Mouse (Mus musculus): ENCODE results near the gene Mcf2l. TPM values are rescaled to one million over a fixed set of nuclear protein-coding genes. Genes with fewer than 3 reads are reported as not detected.

Gene Mcf2l
- polyA plus RNA-seq, 1 experiment: 144 TPM

DNA sequence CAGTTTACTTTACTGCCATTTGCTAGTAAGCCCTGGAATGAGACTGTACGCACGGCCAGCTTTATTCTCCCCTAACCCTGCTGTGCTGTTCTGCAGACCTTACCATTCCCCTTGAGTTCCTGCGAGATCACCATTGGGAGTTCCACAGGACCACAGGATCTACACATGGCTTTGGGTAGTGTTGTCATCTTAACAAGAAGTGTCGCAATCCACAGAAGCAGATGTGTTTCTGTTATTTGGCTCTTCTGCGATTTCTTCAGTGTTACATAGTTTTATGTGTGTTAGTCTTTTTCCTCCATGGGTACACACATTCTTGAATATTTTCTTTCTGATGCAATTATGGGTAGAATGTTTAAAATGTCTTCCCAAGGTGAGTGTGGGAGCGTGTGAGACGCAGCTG is 32.8 kb upstream of the Mcf2l start:
- H3K4me3 ChIP-seq (ENCODE audit: insufficient read depth, low read length): no peak overlapping the region
- no peak for TF ChIP-seq POLR2A (IDR thresholded peaks at IDR 0.05; ENCODE audit: extremely low read depth, insufficient read depth, low read length)
- TF ChIP-seq CTCF (IDR thresholded peaks at IDR 0.05; ENCODE audit: extremely low read depth, insufficient read depth, low read length): no peak
- H3K27ac ChIP-seq (ENCODE audit: insufficient read depth, low read length): no peak overlapping the region
- no peaks in the 10 kb centered on the region for H3K4me1 ChIP-seq (ENCODE audit: control insufficient read depth, insufficient read depth, low read length)

- no peak overlapping the region for H3K27ac ChIP-seq (ENCODE audit: insufficient read depth, low read length)
- no peaks in the 10 kb centered on the region for H3K4me1 ChIP-seq (ENCODE audit: control insufficient read depth, insufficient read depth, low read length)
- no peak overlapping the region for H3K4me3 ChIP-seq (ENCODE audit: insufficient read depth, low read length)
- TF ChIP-seq POLR2A (IDR thresholded peaks at IDR 0.05; ENCODE audit: extremely low read depth, insufficient read depth, low read length): no peak
Observed at GRCm38 (mm10) chr8:12842342-12842995, 31.1 kb upstream of the Mcf2l start.

- no peak for TF ChIP-seq CTCF (IDR thresholded peaks at IDR 0.05; ENCODE audit: extremely low read depth, insufficient read depth, low read length)
- no peak for TF ChIP-seq POLR2A (IDR thresholded peaks at IDR 0.05; ENCODE audit: extremely low read depth, insufficient read depth, low read length)
- Histone ChIP-seq H3K4me3 (ENCODE audit: insufficient read depth, low read length) (no peak overlapping the region), H3K27ac (ENCODE audit: insufficient read depth, low read length) (no peak overlapping the region), H3K4me1 (ENCODE audit: control insufficient read depth, insufficient read depth, low read length) (no peaks in the 10 kb centered on the region)
Observed at GRCm38 (mm10) chr8:12844347-12844950, 29.2 kb upstream of the Mcf2l start.

DNA sequence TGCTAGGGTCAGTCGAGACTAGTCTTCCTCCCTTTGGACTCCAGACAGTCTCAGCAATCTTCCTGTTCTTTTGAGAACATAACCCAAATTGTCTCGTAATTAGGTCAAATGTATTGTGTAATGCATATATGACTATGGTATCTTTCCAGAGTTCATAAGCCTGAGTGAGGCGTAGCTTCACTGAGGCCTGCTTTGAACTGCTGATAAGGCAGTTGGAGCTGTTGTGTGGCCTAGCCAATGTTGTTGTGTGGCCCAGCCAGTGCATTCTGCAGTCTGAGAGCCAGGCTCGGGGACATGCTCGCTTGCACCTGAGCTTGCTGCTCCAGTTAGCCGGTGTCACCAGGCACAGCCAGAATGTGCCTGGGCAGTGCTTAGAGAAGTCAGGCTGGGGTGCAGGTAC is 27.2 kb upstream of the Mcf2l start:
- no peaks in the 10 kb centered on the region for H3K4me1 ChIP-seq (ENCODE audit: control insufficient read depth, insufficient read depth, low read length)
- H3K27ac ChIP-seq (ENCODE audit: insufficient read depth, low read length): no peak overlapping the region
- TF ChIP-seq POLR2A (IDR thresholded peaks at IDR 0.05; ENCODE audit: extremely low read depth, insufficient read depth, low read length) (no peak), CTCF (IDR thresholded peaks at IDR 0.05; ENCODE audit: extremely low read depth, insufficient read depth, low read length) (no peak)
- H3K4me3 ChIP-seq (ENCODE audit: insufficient read depth, low read length): no peak overlapping the region

- no peak for TF ChIP-seq CTCF (IDR thresholded peaks at IDR 0.05; ENCODE audit: extremely low read depth, insufficient read depth, low read length)
- no peak for TF ChIP-seq POLR2A (IDR thresholded peaks at IDR 0.05; ENCODE audit: extremely low read depth, insufficient read depth, low read length)
- no peak overlapping the region for H3K27ac ChIP-seq (ENCODE audit: insufficient read depth, low read length)
- no peaks in the 10 kb centered on the region for H3K4me1 ChIP-seq (ENCODE audit: control insufficient read depth, insufficient read depth, low read length)
- H3K4me3 ChIP-seq (ENCODE audit: insufficient read depth, low read length): no peak overlapping the region
Observed at GRCm38 (mm10) chr8:12851241-12851640, 22.4 kb upstream of the Mcf2l start.

DNA sequence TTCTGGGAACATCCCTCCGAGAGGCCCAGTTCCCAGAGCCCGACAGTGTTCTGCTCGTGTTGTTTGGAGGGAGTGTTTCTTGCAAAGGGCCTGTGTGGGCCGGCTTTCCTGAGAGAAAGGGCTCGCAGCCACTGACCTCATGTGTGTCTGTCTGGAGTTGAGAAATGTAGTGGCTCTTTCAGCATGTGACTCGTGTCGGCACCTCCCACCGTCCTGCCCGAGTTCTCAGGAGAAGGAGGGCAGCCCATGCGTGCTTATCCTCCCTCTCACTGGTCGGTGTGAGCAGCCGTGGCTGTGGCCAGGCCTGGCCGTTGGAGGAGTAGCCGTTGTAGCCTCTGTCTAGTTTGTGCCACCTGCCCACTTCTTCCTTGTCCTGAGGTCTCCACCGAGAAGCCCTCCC is 17.6 kb upstream of the Mcf2l start:
- Histone ChIP-seq H3K27ac (ENCODE audit: insufficient read depth, low read length) (no peak overlapping the region), H3K4me1 (ENCODE audit: control insufficient read depth, insufficient read depth, low read length) (no peaks in the 10 kb centered on the region), H3K4me3 (ENCODE audit: insufficient read depth, low read length) (no peak overlapping the region)
- no peak for TF ChIP-seq CTCF (IDR thresholded peaks at IDR 0.05; ENCODE audit: extremely low read depth, insufficient read depth, low read length)
- no peak for TF ChIP-seq POLR2A (IDR thresholded peaks at IDR 0.05; ENCODE audit: extremely low read depth, insufficient read depth, low read length)

GRCm38 (mm10) chr8:12863061-12863460 is 10.5 kb upstream of the Mcf2l start:
- TF ChIP-seq CTCF (IDR thresholded peaks at IDR 0.05; ENCODE audit: extremely low read depth, insufficient read depth, low read length) (no peak), POLR2A (IDR thresholded peaks at IDR 0.05; ENCODE audit: extremely low read depth, insufficient read depth, low read length) (no peak)
- no peak overlapping the region for H3K27ac ChIP-seq (ENCODE audit: insufficient read depth, low read length)
- H3K4me1 ChIP-seq (ENCODE audit: control insufficient read depth, insufficient read depth, low read length): peaks cover 2% of the 10 kb centered on the region; the same call in 1 of the 2 replicates
- H3K4me3 ChIP-seq (ENCODE audit: insufficient read depth, low read length): no peak overlapping the region

GRCm38 (mm10) chr8:12863608-12864007 is 10.0 kb upstream of the Mcf2l start:
- no peak overlapping the region for H3K27ac ChIP-seq (ENCODE audit: insufficient read depth, low read length)
- H3K4me3 ChIP-seq (ENCODE audit: insufficient read depth, low read length): no peak overlapping the region
- no peak for TF ChIP-seq CTCF (IDR thresholded peaks at IDR 0.05; ENCODE audit: extremely low read depth, insufficient read depth, low read length)
- no peak for TF ChIP-seq POLR2A (IDR thresholded peaks at IDR 0.05; ENCODE audit: extremely low read depth, insufficient read depth, low read length)
- H3K4me1 ChIP-seq (ENCODE audit: control insufficient read depth, insufficient read depth, low read length): peaks cover 2% of the 10 kb centered on the region; the same call in 1 of the 2 replicates

- Histone ChIP-seq H3K4me3 (ENCODE audit: insufficient read depth, low read length) (no peak overlapping the region), H3K27ac (ENCODE audit: insufficient read depth, low read length) (no peak overlapping the region), H3K4me1 (ENCODE audit: control insufficient read depth, insufficient read depth, low read length) (peaks cover 2% of the 10 kb centered on the region; the same call in 1 of the 2 replicates)
- TF ChIP-seq CTCF (IDR thresholded peaks at IDR 0.05; ENCODE audit: extremely low read depth, insufficient read depth, low read length) (no peak), POLR2A (IDR thresholded peaks at IDR 0.05; ENCODE audit: extremely low read depth, insufficient read depth, low read length) (no peak)
Observed at GRCm38 (mm10) chr8:12865790-12866189, 7.8 kb upstream of the Mcf2l start.

GRCm38 (mm10) chr8:12869661-12870060 is 3.9 kb upstream of the Mcf2l start:
- Histone ChIP-seq H3K27ac (ENCODE audit: insufficient read depth, low read length) (no peak overlapping the region), H3K4me3 (ENCODE audit: insufficient read depth, low read length) (no peak overlapping the region), H3K4me1 (ENCODE audit: control insufficient read depth, insufficient read depth, low read length) (peaks cover 2% of the 10 kb centered on the region; the same call in 1 of the 2 replicates)
- no peak for TF ChIP-seq POLR2A (IDR thresholded peaks at IDR 0.05; ENCODE audit: extremely low read depth, insufficient read depth, low read length)
- TF ChIP-seq CTCF (IDR thresholded peaks at IDR 0.05; ENCODE audit: extremely low read depth, insufficient read depth, low read length): no peak

Data from cortical plate, adult 2 months (tissue).